Mouse (Mus musculus) limb, embryonic 11.5 days (tissue): Measurements from ENCODE around the gene Chd4. TPM values are rescaled to one million over a fixed set of nuclear protein-coding genes. Genes with fewer than 3 reads are reported as not detected.

Experiments
- ATAC-seq: fragments of 200-750 bp; cut with Nextera tagmentation; 2 replicates; pipeline ENCODE4 v1.8.0; 2017; ENCODE audit warnings: low read depth; ENCODE audit not compliant: insufficient number of reproducible peaks, low FRiP score, low TSS enrichment
- DNase-seq: peaks from one replicate; pipeline ENCODE4 v3.0.0-alpha.2; 2015; ENCODE audit warnings: low spot score
- H3K27ac ChIP-seq: fragments of 300-500 bp; sonication (generic); replicated peaks from 2 replicates; pipeline ENCODE4 v1.5.1; 2014; ENCODE audit warnings: low read depth, mild to moderate bottlenecking, low read length
- H3K27me3 ChIP-seq: fragments of 300-500 bp; sonication (generic); 2 replicates; pipeline ENCODE4 v1.6.1; 2014; ENCODE audit warnings: mild to moderate bottlenecking, low read length, mixed read lengths; ENCODE audit not compliant: control insufficient read depth, insufficient read depth
- H3K36me3 ChIP-seq: fragments of 300-500 bp; sonication (generic); 2 replicates; pipeline ENCODE4 v1.6.1; 2014; ENCODE audit warnings: mild to moderate bottlenecking, low read length, moderate library complexity, mixed read lengths; ENCODE audit not compliant: control insufficient read depth, insufficient read depth
- H3K4me1 ChIP-seq: fragments of 300-500 bp; sonication (generic); 2 replicates; pipeline ENCODE4 v1.6.1; 2014; ENCODE audit warnings: low read length, mixed read lengths; ENCODE audit not compliant: control insufficient read depth, insufficient read depth
- H3K4me2 ChIP-seq: fragments of 300-500 bp; sonication (generic); 2 replicates; pipeline ENCODE4 v1.6.1; 2014; ENCODE audit warnings: low read depth, mild to moderate bottlenecking, moderate library complexity; ENCODE audit not compliant: severe bottlenecking
- H3K4me3 ChIP-seq: fragments of 300-500 bp; sonication (generic); 2 replicates; pipeline ENCODE4 v1.5.1; 2014; ENCODE audit warnings: low read depth, low read length
- H3K9ac ChIP-seq: fragments of 300-500 bp; sonication (generic); 2 replicates; pipeline ENCODE4 v1.6.1; 2014; ENCODE audit warnings: mild to moderate bottlenecking, low read length
- H3K9me3 ChIP-seq: fragments of 300-500 bp; sonication (generic); 2 replicates; pipeline ENCODE4 v1.6.1; 2016; ENCODE audit warnings: low read length; ENCODE audit not compliant: control insufficient read depth
- WGBS: fragments of 180-500 bp; shearing (Covaris S2); extraction: QIAGEN DNeasy Blood & Tissue Kit; methylation state at CpG from one replicate; pipeline ENCODE4 v1.1.7; 2014; 5-methylcytosine and 5-hydroxymethylcytosine counted together
- polyA plus RNA-seq: library from polyadenylated mRNA; unstranded; fragments of >200 nt; fragmentation: Nextera tagmentation; extraction: Ambion mirVana; gene quantifications from 2 replicates; pipeline ENCODE4 v1.2.1, GENCODE M21; 2014

Chd4 gene
- polyA plus RNA-seq, 1 experiment from 2014 or later: 117 TPM

DNA sequence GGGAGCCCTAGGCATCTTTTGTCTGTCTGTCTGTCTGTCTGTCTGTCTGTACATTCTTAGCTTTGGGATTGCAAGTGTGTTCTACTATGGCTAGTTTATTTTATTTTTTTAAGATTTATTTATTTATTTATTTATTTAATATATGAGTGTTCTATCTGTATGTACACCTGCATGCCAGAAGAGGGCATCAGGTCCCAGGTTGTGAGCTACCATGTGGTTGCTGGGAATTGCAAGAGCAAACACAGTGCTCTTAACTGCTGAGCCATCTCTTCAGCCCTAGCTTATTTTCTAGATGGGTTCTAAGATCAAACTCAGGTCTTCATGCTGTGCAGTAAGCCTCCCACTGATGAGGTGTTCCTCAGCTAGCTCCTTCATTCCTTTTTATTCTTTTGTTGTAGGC lies 58.8 kb downstream of the Chd4 start:
- peaks cover 17% of the 10 kb centered on the region for H3K36me3 ChIP-seq
- no peak overlapping the region for H3K4me3 ChIP-seq
- H3K27ac ChIP-seq: no peak overlapping the region
- ATAC-seq (no peak), DNase-seq (no peak)
- no peak overlapping the region for H3K4me2 ChIP-seq
- no peaks in the 10 kb centered on the region for H3K9me3 ChIP-seq
- H3K27me3 ChIP-seq: no peaks in the 10 kb centered on the region
- H3K4me1 ChIP-seq: no peaks in the 10 kb centered on the region
- H3K9ac ChIP-seq: no peak overlapping the region

DNA sequence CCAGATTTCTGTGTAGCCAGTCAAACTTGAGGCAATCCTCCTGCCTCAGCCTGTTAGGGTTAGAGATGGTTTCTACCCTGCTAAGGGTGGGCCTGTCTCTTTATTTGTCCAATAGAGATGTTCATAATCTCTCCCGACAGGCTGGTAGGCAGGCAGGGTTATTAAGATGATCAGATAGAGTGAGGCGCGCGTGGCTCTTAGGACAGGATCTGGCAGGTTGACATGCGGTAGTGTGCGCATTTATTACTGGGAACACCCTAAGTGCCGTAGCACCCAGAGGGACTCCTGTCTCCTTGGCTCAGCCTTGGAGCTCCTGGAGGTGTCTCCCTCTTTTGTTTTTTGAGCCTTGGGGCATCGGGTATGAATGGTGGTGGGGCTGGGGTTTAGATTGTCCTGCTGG lies 59.5 kb downstream of the Chd4 start:
- Histone ChIP-seq H3K4me1 (no peaks in the 10 kb centered on the region), H3K9ac (no peak overlapping the region), H3K4me3 (no peak overlapping the region), H3K27ac (no peak overlapping the region), H3K9me3 (no peaks in the 10 kb centered on the region), H3K36me3 (peaks cover 14% of the 10 kb centered on the region), H3K4me2 (no peak overlapping the region), H3K27me3 (no peaks in the 10 kb centered on the region)
- DNase-seq (no peak), ATAC-seq (no peak)
- 93% methylated on average over 8 of the region's 8 CpGs for WGBS

GRCm38 (mm10) chr6:125156491-125156890 lies 60.7 kb downstream of the Chd4 start:
- DNase-seq (no peak), ATAC-seq (no peak)
- 87% methylated on average over 3 of the region's 3 CpGs for WGBS
- Histone ChIP-seq H3K9ac (no peak overlapping the region), H3K4me2 (no peak overlapping the region), H3K27me3 (no peaks in the 10 kb centered on the region), H3K4me3 (no peak overlapping the region), H3K27ac (no peak overlapping the region), H3K36me3 (peaks cover 13% of the 10 kb centered on the region), H3K4me1 (no peaks in the 10 kb centered on the region), H3K9me3 (no peaks in the 10 kb centered on the region)

DNA sequence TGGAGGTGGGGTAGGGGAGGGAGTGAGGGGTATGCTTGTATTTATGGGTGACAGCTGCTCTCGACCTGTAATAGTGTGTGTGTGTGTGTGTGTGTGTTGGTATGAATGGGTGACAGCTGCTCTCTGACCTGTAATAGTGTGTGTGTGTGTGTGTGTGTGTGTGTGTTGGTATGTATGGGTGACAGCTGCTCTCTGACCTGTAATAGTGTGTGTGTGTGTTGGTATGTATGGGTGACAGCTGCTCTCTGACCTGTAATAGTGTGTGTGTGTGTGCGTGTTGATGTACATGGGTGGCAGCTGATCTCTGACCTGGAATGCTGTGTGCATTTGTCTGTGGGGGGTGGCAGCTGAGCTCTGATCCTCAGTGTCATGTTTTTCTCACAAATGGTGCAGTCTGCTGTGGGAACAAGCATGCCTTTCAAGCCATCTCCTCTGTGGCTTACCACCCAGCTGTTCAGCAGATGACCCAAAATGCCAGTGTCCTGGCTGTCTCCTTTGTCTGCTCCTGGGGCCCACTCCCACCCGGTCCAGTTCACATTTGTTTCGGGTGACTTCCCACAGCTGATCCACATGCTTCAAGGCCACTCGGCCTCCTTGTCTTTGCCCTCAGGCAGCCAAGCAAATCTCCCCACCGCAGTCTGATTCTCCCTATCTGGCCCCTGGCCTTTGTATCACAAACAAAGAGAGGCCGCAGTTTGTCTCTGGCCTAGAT lies 61.3 kb downstream of the Chd4 start:
- Histone ChIP-seq H3K9ac (no peak overlapping the region), H3K4me1 (no peaks in the 10 kb centered on the region), H3K4me2 (no peak overlapping the region), H3K27me3 (no peaks in the 10 kb centered on the region), H3K9me3 (no peaks in the 10 kb centered on the region), H3K4me3 (no peak overlapping the region), H3K27ac (no peak overlapping the region), H3K36me3 (peaks cover 13% of the 10 kb centered on the region)
- ATAC-seq (no peak), DNase-seq (no peak)
- WGBS: 82% methylated on average over 7 of the region's 7 CpGs

GRCm38 (mm10) chr6:125158944-125159492 lies 63.2 kb downstream of the Chd4 start:
- Histone ChIP-seq H3K9me3 (no peaks in the 10 kb centered on the region), H3K4me2 (no peak overlapping the region), H3K4me1 (peaks cover 6% of the 10 kb centered on the region), H3K27ac (no peak overlapping the region), H3K9ac (no peak overlapping the region), H3K27me3 (no peaks in the 10 kb centered on the region), H3K36me3 (peaks cover 11% of the 10 kb centered on the region; the same call in 1 of the 2 replicates), H3K4me3 (no peak overlapping the region)
- no peak for ATAC-seq
- 87% methylated on average over 15 of the region's 15 CpGs for WGBS
- DNase-seq: no peak

- H3K9ac ChIP-seq: no peak overlapping the region
- H3K27ac ChIP-seq: no peak overlapping the region
Measured at GRCm38 (mm10) chr6:125159773-125160557, 64.2 kb downstream of the Chd4 start.

GRCm38 (mm10) chr6:125160558-125160853 lies 64.7 kb downstream of the Chd4 start:
- WGBS: 76% methylated on average over 10 of the region's 10 CpGs
- Histone ChIP-seq H3K9ac (no peak overlapping the region), H3K4me2 (no peak overlapping the region), H3K27me3 (no peaks in the 10 kb centered on the region), H3K36me3 (peaks cover 17% of the 10 kb centered on the region), H3K4me1 (peaks cover 8% of the 10 kb centered on the region), H3K27ac (no peak overlapping the region), H3K4me3 (no peak overlapping the region), H3K9me3 (no peaks in the 10 kb centered on the region)
- DNase-seq: no peak
- no peak for ATAC-seq

More at GRCm38 (mm10) chr6:125159773-125160557, 64.2 kb downstream of the Chd4 start:
- Histone ChIP-seq H3K36me3 (peaks cover 17% of the 10 kb centered on the region), H3K4me1 (peaks cover 8% of the 10 kb centered on the region), H3K4me3 (no peak overlapping the region), H3K9me3 (no peaks in the 10 kb centered on the region), H3K27me3 (no peaks in the 10 kb centered on the region), H3K4me2 (no peak overlapping the region)
- DNase-seq (peak; percentile 27), ATAC-seq (no peak)
- WGBS: 88% methylated on average over 7 of the region's 7 CpGs

GRCm38 (mm10) chr6:125160854-125161760 lies 65.3 kb downstream of the Chd4 start:
- H3K36me3 ChIP-seq: peaks cover 17% of the 10 kb centered on the region
- ATAC-seq: no peak
- WGBS: 18% methylated on average over 22 of the region's 22 CpGs
- no peak overlapping the region for H3K4me2 ChIP-seq
- H3K4me1 ChIP-seq: peaks cover 8% of the 10 kb centered on the region
- H3K4me3 ChIP-seq: no peak overlapping the region
- H3K27me3 ChIP-seq: no peaks in the 10 kb centered on the region
- no peaks in the 10 kb centered on the region for H3K9me3 ChIP-seq
- peak; percentile 74 for DNase-seq
- no peak overlapping the region for H3K27ac ChIP-seq
- H3K9ac ChIP-seq: no peak overlapping the region
